Mouse (Mus musculus) embryo, embryonic 11 days (tissue): ENCODE results near the gene Jtb.

Experiments
- DNase-seq: peaks from one replicate; pipeline ENCODE4 v3.0.0-alpha.2; 2015

Jtb gene

GRCm38 (mm10) chr3:90231507-90232333, at the start of gene Jtb:
TSS of gene Jtb (plus strand) at chr3:90231597.
- DNase-seq, result peak; percentile 96

DNA sequence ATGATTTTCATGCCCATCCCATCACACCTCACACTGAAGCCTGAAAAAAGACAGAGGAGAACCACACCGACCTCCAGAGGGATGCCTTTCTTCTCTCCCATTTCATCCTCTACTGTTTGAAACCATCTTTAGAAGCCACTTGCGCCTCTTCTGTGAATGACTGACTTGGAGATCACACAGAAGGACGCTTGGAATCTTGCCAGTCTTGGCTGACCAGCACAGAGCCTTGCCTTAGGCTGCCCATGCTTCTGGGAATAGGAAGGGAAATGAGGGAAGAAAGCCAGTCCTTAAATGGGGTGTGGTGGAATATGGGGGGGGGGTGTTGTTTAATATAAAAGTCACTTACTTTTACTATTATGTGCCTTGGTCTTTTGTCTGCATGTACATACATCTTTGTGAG, 47.8 kb upstream of the Jtb start:
- no peak for DNase-seq

- DNase-seq, result no peak
Observed at GRCm38 (mm10) chr3:90190859-90191510, 40.4 kb upstream of the Jtb start.

GRCm38 (mm10) chr3:90194759-90195158, 36.6 kb upstream of the Jtb start:
- DNase-seq, result no peak

DNA sequence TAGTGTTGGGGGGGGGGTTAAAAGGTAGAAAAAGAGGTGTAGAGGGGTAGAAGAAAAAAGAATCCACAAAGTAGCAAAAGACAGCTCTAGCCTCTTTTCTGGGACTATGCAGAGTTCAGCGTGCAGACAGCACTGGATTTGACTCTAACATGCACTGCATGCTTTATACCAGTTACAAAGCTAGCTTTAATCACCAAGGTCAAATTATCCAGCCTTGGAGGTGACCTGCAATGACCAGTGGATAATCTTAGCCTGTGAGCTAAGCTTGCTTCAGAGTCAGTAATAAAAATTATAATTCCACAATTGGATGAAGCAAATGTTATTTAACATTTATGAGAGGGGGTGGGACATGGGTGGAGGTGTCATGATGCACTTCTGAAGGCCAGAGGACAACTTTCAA, 35.8 kb upstream of the Jtb start:
- no peak for DNase-seq

DNA sequence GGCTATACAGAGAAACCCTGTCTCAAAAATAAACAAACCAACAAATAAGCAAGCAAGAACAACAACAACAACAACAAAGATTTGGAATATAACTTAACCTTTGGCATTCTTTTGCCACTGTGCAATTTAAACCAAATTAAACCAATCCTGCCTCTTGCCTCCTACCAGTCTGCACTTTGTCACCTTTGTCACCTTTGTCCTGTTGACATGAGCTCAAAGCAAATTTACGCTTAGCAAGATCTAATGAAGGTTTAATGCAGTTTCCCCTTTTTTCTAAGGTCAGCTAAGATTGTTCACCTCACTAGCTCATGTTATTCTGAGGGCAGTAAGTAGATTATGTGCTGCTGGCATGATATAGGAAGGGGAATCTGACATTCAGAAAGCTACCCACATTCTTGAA, 33.8 kb upstream of the Jtb start:
- no peak for DNase-seq

DNA sequence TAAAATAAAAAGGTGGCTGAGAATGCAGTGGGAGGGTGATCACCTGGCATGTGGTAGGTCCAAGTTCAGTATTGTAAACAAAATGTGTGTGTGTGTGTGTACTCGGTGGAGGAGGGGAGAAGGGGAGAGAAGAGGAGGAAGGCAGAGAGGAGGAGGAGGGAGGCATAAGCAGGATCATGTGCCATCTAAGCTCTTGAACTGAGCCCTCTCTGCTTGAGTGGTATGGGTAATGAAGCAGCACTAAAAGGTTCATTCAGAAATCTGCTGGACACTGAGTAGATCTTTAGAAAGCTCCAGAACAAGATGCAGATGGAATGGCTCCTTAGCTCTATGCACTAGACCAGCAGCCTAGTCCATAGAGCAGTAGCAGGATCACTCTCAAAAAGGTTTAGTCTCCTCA, 28.5 kb upstream of the Jtb start:
- no peak for DNase-seq

DNA sequence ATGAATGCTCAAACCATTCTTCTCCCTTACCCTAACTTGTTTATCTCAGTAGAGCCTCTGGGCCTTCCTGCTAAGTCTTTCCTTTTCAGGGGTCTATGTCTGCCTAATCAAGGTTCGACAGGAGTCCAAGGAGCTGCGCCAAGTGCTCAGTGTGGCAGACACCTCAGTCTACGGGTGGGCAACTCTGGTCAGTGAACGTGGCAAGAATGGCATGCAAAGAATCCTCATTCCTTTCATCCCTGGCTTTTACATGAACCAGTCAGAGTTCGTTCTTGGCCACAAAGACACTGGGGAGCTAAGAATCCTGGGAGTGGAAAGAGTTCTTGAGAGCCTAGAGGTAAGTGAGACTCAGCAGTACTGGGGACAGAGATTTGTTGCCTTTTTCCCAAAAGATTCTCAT, 27.8 kb upstream of the Jtb start:
- DNase-seq, result no peak

- no peak for DNase-seq
Observed at GRCm38 (mm10) chr3:90204582-90204981, 26.8 kb upstream of the Jtb start.

DNA sequence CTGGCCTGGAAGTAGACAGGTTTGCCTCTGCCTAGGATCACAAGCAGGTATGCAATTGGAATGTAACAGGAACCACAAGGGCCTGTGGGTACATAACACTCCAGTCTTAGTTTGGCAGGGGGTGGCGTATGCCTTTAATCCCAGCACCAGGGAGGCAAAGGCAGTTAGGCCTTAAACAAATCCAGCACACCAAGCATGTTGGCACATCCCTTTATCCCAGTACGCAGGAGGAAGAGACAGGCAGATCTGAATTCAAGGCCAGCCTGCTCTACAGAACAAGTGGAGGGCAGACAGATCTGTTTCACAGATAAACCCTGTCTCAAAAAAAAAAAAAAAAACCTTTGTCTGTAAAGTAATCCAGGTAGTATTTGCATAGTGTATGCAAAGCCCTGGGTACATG, 22.7 kb upstream of the Jtb start:
- no peak for DNase-seq

GRCm38 (mm10) chr3:90209908-90210566, 21.4 kb upstream of the Jtb start:
- no peak for DNase-seq

GRCm38 (mm10) chr3:90211475-90212398, 19.7 kb upstream of the Jtb start:
- DNase-seq, result no peak

- no peak for DNase-seq
Observed at GRCm38 (mm10) chr3:90212723-90213122, 18.7 kb upstream of the Jtb start.

DNA sequence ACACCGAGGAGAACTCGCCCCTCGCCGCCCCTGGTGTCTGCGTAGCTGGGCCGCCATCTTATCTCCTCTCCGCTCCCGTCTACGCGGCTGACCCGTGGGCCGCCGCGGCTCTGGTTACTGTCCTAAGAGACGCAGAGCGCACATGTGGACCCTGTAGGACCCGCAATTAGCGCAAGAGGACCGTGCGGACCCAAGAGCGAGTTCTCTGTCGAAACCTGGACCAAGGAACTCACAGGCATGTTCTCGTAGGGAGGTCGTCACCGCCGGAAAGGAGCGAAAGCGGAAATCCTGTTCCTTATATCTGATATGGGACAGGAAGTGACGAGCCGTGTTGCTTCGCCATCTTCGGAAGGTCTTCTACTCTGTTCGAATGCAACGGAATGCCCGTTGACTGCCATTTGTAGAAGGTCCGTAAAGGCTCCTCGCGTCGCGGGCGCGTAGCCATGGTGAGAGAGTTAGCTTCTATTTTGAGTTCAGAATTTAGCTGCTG, 18.0 kb upstream of the Jtb start, which contains the start of the genes Rps27 and Rab13:
TSS of gene Rps27 (minus strand) at position 275 of the 490 bp plus-strand sequence.
TSS of gene Rab13 (plus strand) at position 319 of the 490 bp plus-strand sequence.
- peak; percentile 96 for DNase-seq

GRCm38 (mm10) chr3:90213956-90214684, 17.3 kb upstream of the Jtb start:
- DNase-seq, result peak; percentile 30

- DNase-seq, result no peak
Observed at GRCm38 (mm10) chr3:90215825-90216380, 15.5 kb upstream of the Jtb start.

DNA sequence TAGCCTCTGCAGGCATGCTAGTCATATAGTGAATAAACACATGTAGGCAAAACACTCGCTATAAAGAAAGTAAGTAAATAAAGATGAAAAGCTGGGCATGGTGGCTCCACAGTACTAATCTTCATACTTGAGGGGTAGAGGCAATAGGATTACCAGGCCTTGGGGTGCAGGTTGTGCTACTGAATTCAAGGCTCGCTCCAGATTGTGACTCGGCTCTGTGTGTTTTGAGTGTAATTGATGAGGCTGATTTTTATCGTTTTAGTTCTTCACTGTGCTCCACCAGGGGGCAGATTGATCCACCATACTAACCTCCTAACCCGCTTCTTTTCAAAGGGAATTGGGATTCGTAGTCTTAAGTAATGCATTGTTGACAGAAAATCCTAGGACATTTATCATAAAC, 11.3 kb upstream of the Jtb start:
- peak; percentile 80 for DNase-seq

DNA sequence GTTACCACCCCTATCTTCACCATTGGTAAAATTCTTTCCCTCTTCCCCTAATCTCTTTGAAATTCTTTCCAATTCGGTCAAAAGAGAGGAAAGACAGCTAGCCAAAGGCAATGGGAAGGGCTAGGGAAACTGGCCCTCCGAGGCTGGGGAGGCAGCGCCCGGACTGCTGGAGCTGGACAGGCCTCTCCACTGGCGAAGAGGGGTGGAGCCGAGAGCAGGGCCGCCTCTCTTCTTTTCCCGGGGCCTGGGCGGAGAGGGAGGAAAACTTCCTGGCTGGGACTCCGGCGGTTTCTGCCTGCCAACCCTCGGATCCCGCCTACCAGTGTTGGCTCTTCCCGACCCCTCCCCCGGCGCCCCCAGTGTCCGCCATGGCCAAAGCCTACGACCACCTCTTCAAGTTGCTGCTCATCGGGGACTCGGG, 10.9 kb upstream of the Jtb start:
- DNase-seq, result peak; percentile 83

- no peak for DNase-seq
Observed at GRCm38 (mm10) chr3:90221123-90221522, 10.3 kb upstream of the Jtb start.

DNA sequence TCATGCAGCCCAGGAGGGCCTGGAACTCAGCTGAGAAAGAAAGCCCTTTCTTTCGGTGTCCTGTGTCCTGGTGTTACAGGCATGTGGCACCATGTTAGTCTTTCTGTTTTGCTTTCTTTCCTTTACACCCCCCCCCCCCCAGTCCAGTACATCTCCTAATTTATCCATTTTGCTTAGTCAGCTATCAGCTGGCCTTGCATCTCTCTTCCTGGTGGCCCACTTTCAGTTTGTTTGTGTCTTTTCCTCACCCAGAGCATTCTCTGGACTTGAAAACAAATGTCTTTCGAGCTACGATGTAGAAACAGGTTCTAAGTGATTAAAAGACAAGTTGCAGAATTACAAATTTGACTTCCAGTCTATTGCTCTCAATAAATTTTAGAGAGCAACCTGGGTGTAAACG, 8.9 kb upstream of the Jtb start:
- DNase-seq, result no peak

DNA sequence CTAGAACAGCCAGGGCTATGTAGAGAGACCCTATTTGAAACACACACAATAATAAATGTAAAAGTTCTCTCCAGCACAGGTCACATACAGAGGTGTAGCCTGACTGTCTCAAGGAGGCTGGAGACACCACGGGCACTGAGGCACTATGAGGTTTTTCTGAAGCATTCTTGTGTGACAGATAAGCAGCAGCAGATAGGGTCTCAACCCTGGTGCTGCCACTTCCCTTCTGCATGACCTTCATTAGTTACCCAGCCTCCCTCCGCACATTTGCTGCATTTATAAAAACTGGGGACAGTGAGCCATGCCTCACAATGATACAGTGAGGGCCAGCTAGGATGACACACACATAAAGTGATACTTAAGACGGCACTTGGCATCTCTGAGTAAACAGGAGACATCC, 8.5 kb upstream of the Jtb start:
- no peak for DNase-seq
